Mouse (Mus musculus) hindbrain, embryonic 11.5 days (tissue): Measurements from ENCODE around the gene Tm4sf5. TPM values are rescaled to one million over a fixed set of nuclear protein-coding genes. Genes with fewer than 3 reads are reported as not detected.
"Not testable (repeated sequence)": the region's sequence is repeated elsewhere in the genome, so short reads cannot be mapped to it uniquely, and the experiment has no call there.

Experiments used
- ATAC-seq: fragments of 200-750 bp; cut with Nextera tagmentation; 2 replicates; pipeline ENCODE4 v1.8.0; 2017; ENCODE audit warnings: mild to moderate bottlenecking, moderate TSS enrichment, moderate library complexity; ENCODE audit not compliant: low FRiP score
- DNase-seq: peaks from one replicate; pipeline ENCODE4 v3.0.0-alpha.2; 2015; ENCODE audit warnings: low spot score
- H3K27ac ChIP-seq: fragments of 300-500 bp; sonication (generic); 2 replicates; pipeline ENCODE4 v1.5.1; 2014; ENCODE audit warnings: mild to moderate bottlenecking, low read depth, low read length
- H3K27me3 ChIP-seq: fragments of 300-500 bp; sonication (generic); 2 replicates; pipeline ENCODE4 v1.6.1; 2014; ENCODE audit warnings: mild to moderate bottlenecking, low read length, moderate library complexity, mixed read lengths; ENCODE audit not compliant: control insufficient read depth, insufficient read depth
- H3K36me3 ChIP-seq: fragments of 300-500 bp; sonication (generic); 2 replicates; pipeline ENCODE4 v1.6.1; 2014; ENCODE audit warnings: mild to moderate bottlenecking, low read length, moderate library complexity, mixed read lengths; ENCODE audit not compliant: control insufficient read depth, insufficient read depth
- H3K4me1 ChIP-seq: fragments of 300-500 bp; sonication (generic); replicated peaks from 2 replicates; pipeline ENCODE4 v1.6.1; 2014; ENCODE audit warnings: low read length, mixed read lengths; ENCODE audit not compliant: control insufficient read depth, insufficient read depth
- H3K4me2 ChIP-seq: fragments of 300-500 bp; sonication (generic); replicated peaks from 2 replicates; pipeline ENCODE4 v1.6.1; 2014; ENCODE audit warnings: mild to moderate bottlenecking, low read depth, low read length
- H3K4me3 ChIP-seq: fragments of 300-500 bp; sonication (generic); 2 replicates; pipeline ENCODE4 v1.5.1; 2014; ENCODE audit warnings: low read depth, low read length
- H3K9ac ChIP-seq: fragments of 300-500 bp; sonication (generic); 2 replicates; pipeline ENCODE4 v1.6.1; 2014; ENCODE audit warnings: low read depth, low read length
- H3K9me3 ChIP-seq: fragments of 300-500 bp; sonication (generic); 2 replicates; pipeline ENCODE4 v1.6.1; 2016; ENCODE audit warnings: low read length; ENCODE audit not compliant: control insufficient read depth
- WGBS: fragments of 180-500 bp; shearing (Covaris S2); extraction: QIAGEN DNeasy Blood & Tissue Kit; methylation state at CpG from one replicate; pipeline ENCODE4 v1.1.7; 2014; 5-methylcytosine and 5-hydroxymethylcytosine counted together
- polyA plus RNA-seq: library from polyadenylated mRNA; unstranded; fragments of >200 nt; fragmentation: Nextera tagmentation; extraction: Ambion mirVana; gene quantifications from 2 replicates; pipeline ENCODE4 v1.2.1, GENCODE M21; 2014

The Tm4sf5 gene
- polyA plus RNA-seq, 1 experiment from 2014 or later = not detected

DNA sequence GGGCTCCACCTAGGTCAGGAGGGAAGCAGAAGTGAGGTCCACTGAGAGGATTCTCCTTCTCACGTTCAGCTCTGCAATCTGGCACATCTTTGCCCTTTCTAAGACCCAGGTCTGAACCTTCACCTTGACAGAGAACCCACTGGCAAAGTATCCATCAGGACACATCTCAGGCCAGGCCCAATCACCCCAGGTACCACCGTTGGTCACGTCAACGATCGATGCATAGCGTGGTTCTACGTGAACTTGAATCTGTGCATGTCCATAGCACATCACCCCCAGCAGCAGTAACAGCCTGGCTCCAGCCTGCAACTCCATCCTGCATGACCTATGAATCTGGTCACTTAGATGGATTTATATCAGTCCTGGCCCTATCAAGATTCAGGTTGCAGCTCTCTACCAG, 9.2 kb downstream of the Tm4sf5 start, which contains the start of gene Vmo1:
TSS of gene Vmo1 (minus strand) at position 329 of the 400 bp plus-strand sequence.
- H3K27me3 ChIP-seq = no peaks in the 10 kb centered on the region
- no peak within 1 kb of the TSS for H3K9ac ChIP-seq
- 93% methylated on average over 7 of the region's 7 CpGs for WGBS
- DNase-seq (no peak), ATAC-seq (no peak)
- H3K27ac ChIP-seq = no peak within 1 kb of the TSS
- no peaks in the 10 kb centered on the region for H3K36me3 ChIP-seq
- H3K4me2 ChIP-seq = no peak within 1 kb of the TSS
- H3K4me1 ChIP-seq = 0 out of 2 replicates have a peak, but pooled peaks cover 2% of the 10 kb centered on the region
- no peak within 1 kb of the TSS for H3K4me3 ChIP-seq
- no peaks in the 10 kb centered on the region for H3K9me3 ChIP-seq

DNA sequence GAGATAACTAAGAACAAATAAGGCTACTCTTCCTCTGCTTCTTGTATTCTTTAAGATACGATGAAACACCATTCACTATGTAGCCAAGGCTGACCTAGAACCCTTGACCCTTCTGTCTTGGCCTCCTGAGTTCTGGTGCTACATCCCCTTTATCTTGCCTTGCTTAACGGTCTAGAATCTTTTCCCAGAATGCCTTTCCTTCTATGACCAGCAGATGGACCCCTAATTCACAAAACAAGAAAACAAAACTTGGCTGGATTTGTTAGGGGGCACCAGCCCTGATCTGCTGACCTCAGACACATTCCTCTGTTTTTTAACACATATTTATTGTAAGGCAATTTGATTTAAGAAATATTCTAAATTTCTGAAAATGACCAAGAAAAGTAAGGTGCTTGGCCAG, 11.3 kb downstream of the Tm4sf5 start:
- H3K36me3 ChIP-seq = no peaks in the 10 kb centered on the region
- no peak overlapping the region for H3K4me3 ChIP-seq
- H3K27me3 ChIP-seq = no peaks in the 10 kb centered on the region
- H3K27ac ChIP-seq = no peak overlapping the region
- ATAC-seq (no peak), DNase-seq (peak; percentile 70)
- no peak overlapping the region for H3K9ac ChIP-seq
- WGBS = 29% methylated on average over 2 of the region's 2 CpGs
- no peaks in the 10 kb centered on the region for H3K9me3 ChIP-seq
- H3K4me1 ChIP-seq = peaks cover 2% of the 10 kb centered on the region; the same call in 1 of the 2 replicates
- no peak overlapping the region for H3K4me2 ChIP-seq

DNA sequence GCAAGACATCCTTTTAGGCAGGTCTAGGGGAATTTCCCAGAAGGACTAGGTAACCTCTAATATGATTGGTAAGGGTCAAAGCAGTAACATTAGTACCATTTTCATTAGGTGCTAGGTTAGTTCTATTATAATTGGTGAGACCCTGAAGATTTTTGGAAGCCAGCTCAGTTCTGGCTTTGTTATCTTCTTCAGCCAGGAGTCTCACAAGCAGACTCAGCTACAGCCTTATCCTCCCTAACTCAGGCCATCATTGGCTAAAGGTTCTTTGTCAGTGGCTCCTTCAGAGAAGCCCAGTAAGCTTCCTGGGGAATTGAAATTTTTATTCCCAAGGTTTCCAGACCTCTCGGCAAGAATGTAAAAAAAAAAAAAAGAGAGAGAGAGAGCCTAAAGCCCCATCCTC, 13.4 kb downstream of the Tm4sf5 start:
- peaks cover 2% of the 10 kb centered on the region; the same call in 1 of the 2 replicates for H3K4me1 ChIP-seq
- H3K4me2 ChIP-seq = no peak overlapping the region
- WGBS = 50% methylated on average over 1 of the region's 1 CpGs
- no peak overlapping the region for H3K9ac ChIP-seq
- H3K4me3 ChIP-seq = no peak overlapping the region
- ATAC-seq (no peak), DNase-seq (no peak)
- no peaks in the 10 kb centered on the region for H3K36me3 ChIP-seq
- no peaks in the 10 kb centered on the region for H3K27me3 ChIP-seq
- no peaks in the 10 kb centered on the region for H3K9me3 ChIP-seq
- no peak overlapping the region for H3K27ac ChIP-seq

GRCm38 (mm10) chr11:70518923-70519322, 13.9 kb downstream of the Tm4sf5 start, which contains the start of gene Gltpd2:
TSS of gene Gltpd2 (plus strand) at chr11:70519196.
- H3K36me3 ChIP-seq = no peaks in the 10 kb centered on the region
- DNase-seq = no peak
- WGBS = 74% methylated on average over 10 of the region's 10 CpGs
- no peaks in the 10 kb centered on the region for H3K27me3 ChIP-seq
- no peaks in the 10 kb centered on the region; the same call in 1 of the 2 replicates for H3K4me1 ChIP-seq
- H3K4me2 ChIP-seq = peak within 1 kb of the TSS; percentile 38
- no peak within 1 kb of the TSS for H3K27ac ChIP-seq
- ATAC-seq = no peak
- H3K9ac ChIP-seq = peak within 1 kb of the TSS; percentile 70
- H3K9me3 ChIP-seq = no peaks in the 10 kb centered on the region
- H3K4me3 ChIP-seq = peak within 1 kb of the TSS; percentile 18; the same call in 1 of the 2 replicates

GRCm38 (mm10) chr11:70520178-70520769, 15.2 kb downstream of the Tm4sf5 start:
- Histone ChIP-seq H3K9ac (peak overlapping the region; percentile 70), H3K4me2 (peak overlapping the region; percentile 38), H3K4me3 (peak overlapping the region; percentile 18; the same call in 1 of the 2 replicates), H3K4me1 (no peaks in the 10 kb centered on the region; the same call in 1 of the 2 replicates), H3K27me3 (no peaks in the 10 kb centered on the region), H3K9me3 (no peaks in the 10 kb centered on the region), H3K27ac (0 out of 2 replicates have a peak overlapping the region, but pooled peaks have one; percentile 17), H3K36me3 (no peaks in the 10 kb centered on the region)
- WGBS = 9% methylated on average over 41 of the region's 41 CpGs
- ATAC-seq (peak; percentile 49), DNase-seq (peak; percentile 63)

DNA sequence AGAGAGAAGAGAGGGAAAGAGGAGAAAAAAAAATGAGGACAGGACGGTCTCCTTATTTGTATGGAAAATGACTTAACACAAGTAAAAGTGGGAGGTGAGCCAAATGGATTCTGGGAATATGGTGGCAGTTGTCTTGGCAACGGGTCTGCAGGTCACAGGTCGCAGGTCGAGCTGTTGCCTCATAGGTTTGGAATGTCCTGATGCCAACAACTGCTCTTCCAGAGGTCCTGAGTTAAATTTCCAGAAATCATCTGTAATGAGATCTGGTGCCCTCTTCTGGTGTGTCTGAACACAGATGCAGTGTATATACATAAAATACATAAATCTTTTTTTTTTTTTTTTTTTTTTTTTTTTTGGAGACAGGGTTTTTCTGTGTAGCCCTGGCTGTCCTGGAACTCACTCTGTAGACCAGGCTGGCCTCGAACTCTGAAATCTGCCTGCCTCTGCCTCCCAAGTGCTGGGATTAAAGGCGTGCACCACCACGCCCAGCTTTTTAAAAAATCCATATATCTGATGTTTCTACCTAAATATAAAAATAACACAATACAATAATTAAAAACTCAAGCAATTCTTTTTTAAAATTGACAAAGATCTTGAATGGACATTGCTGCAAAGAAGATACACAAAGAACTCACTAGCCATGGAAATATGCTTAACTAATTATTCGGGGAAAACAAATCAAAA, 18.4 kb downstream of the Tm4sf5 start:
- H3K9me3 ChIP-seq, ATAC-seq, H3K9ac ChIP-seq, H3K4me2 ChIP-seq, H3K4me3 ChIP-seq, H3K27me3 ChIP-seq, H3K27ac ChIP-seq, H3K36me3 ChIP-seq, H3K4me1 ChIP-seq, DNase-seq: not testable (repeated sequence)
- WGBS = 90% methylated on average over 8 of the region's 8 CpGs

GRCm38 (mm10) chr11:70524782-70525181, 19.7 kb downstream of the Tm4sf5 start:
- Histone ChIP-seq H3K4me2 (peak overlapping the region; percentile 32), H3K27me3 (no peaks in the 10 kb centered on the region), H3K4me3 (peak overlapping the region; percentile 81), H3K9ac (no peak overlapping the region), H3K27ac (no peak overlapping the region), H3K9me3 (no peaks in the 10 kb centered on the region), H3K36me3 (peaks cover 9% of the 10 kb centered on the region; the same call in 1 of the 2 replicates), H3K4me1 (peaks cover 4% of the 10 kb centered on the region)
- WGBS = 6% methylated on average over 8 of the region's 8 CpGs
- no peak for DNase-seq
- peak; percentile 22; the same call in 1 of the 2 replicates for ATAC-seq

- ATAC-seq = peak; percentile 92
- no peaks in the 10 kb centered on the region for H3K9me3 ChIP-seq
- H3K4me1 ChIP-seq = peaks cover 4% of the 10 kb centered on the region
- peak within 1 kb of the TSS; percentile 75 for H3K9ac ChIP-seq
- WGBS = 0% methylated on average over 25 of the region's 26 CpGs
- peak within 1 kb of the TSS; percentile 47 for H3K4me2 ChIP-seq
- no peaks in the 10 kb centered on the region for H3K27me3 ChIP-seq
- peak; percentile 92 for DNase-seq
- peaks cover 9% of the 10 kb centered on the region; the same call in 1 of the 2 replicates for H3K36me3 ChIP-seq
- peak within 1 kb of the TSS; percentile 81 for H3K4me3 ChIP-seq
- no peak within 1 kb of the TSS for H3K27ac ChIP-seq
Observed at GRCm38 (mm10) chr11:70525184-70525678, 20.2 kb downstream of the Tm4sf5 start, which contains the start of gene Psmb6. TSS of gene Psmb6 (plus strand) at chr11:70525367.
